Mouse (Mus musculus): ENCODE data around the gene Sstr5. TPM values are rescaled to one million over a fixed set of nuclear protein-coding genes. Genes with fewer than 3 reads are reported as not detected.

The Sstr5 gene
- total and polyA plus RNA-seq, 3 experiments, result 0.54 to 1.0 (median 0.97) TPM

GRCm38 (mm10) chr17:25474330-25475077 lies 22.6 kb downstream of the Sstr5 start:
- peak; percentile 61 for DNase-seq

DNA sequence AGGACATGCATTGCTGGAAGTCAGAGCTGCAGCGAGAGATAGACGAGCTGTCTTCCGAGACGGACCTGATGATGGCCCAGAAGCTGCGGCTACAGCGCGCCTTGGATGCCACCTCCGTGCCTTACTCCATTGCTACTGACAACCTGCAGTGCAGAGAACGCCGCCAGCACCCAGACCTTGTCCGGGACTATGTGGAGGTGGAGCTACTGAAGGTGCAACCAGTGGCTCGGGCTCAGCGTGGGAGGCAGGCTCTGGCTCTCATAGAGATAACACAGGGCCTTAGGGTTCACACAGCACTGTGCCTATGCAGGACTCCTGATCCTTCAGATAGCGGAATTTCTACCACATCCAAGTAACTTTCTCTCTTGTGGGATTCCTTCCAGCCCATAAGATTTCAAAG lies 25.0 kb downstream of the Sstr5 start:
- no peak for DNase-seq

GRCm38 (mm10) chr17:25471418-25471817 lies 25.7 kb downstream of the Sstr5 start:
- no peak for DNase-seq

DNA sequence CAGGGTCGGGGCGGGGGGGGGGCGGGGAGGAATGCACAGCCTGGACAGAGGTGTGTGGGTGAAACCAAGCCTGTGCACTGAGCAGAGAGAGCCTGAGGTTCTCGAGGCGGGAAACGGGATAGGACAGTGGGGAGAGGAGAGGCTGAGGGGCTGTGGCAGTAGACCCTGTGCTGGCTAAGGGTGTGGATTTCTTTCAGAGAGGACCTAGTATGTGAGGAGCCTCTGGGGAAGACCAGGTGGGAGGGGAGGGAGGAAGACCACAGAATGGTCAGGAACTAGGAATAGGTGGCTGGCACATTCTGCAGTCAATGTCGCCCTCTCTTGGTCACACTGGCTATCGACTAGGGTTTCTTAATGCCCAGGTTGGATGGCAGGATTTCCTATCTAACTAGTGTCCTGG lies 27.3 kb downstream of the Sstr5 start:
- DNase-seq, result peak; percentile 66

- peak; percentile 75 for DNase-seq
Observed at GRCm38 (mm10) chr17:25468301-25468700, 28.8 kb downstream of the Sstr5 start.

- peak; percentile 78 for DNase-seq
Observed at GRCm38 (mm10) chr17:25467781-25468180, 29.3 kb downstream of the Sstr5 start.

GRCm38 (mm10) chr17:25466257-25466656 lies 30.8 kb downstream of the Sstr5 start:
- no peak for DNase-seq

GRCm38 (mm10) chr17:25464091-25464490 lies 33.0 kb downstream of the Sstr5 start:
- no peak for DNase-seq

DNA sequence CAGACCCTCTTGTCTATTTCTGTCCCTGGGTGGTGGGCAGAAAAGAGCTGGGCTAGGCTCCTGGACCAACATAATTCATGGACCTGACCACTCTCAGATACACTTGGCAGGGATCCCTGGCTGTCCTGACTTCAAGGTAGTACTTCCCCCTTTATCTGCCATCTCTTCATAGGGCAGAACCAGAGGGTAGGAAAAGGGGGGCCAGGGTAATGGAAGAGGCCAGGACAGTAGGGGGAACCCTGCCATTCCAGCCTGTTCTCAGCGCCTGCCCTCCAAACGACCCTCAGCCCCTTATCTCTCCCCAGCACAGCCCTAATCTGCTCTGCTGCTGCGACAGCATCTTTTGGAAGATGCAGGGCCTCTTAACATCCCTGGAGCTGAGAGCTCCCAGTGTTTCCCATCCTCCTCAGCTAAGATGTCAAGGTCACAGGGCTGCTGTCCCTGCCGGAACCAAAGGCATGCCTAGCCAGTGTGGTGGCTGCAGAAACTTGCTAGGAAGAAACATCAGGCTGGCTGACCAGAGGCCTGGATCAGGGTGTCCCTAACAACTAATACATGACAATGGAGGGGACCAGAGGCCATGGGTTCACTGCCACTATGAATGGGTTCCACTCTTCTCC lies 33.7 kb downstream of the Sstr5 start:
- DNase-seq, result peak; percentile 56

- peak; percentile 54 for DNase-seq
Observed at GRCm38 (mm10) chr17:25462236-25462875, 34.7 kb downstream of the Sstr5 start.

- no peak for DNase-seq
Observed at GRCm38 (mm10) chr17:25456540-25456939, 40.5 kb downstream of the Sstr5 start.

DNA sequence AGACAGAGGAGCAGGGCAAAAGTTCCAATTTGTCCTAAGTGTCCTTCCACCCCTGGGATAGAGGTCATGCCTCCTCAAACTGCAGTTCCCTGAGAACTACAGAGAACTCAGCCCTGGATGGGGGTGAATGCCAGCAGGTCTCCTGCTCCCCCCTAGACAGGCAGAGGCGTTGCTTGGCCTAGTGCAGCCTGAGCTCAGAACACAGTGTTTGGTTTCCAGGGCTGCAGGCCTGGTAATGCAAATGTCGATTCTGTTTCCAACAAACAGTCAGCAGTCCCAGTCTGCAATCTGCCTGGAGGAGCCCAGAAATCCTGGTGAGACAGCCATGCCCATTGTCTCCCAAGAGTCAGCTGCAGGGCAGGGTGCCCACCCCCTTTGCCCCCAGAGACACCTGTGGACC lies 42.8 kb downstream of the Sstr5 start, which contains the start of gene Tekt4:
Gene Tekt4 (plus strand): TSS at position 344 of the 400 bp plus-strand sequence.
- no peak for DNase-seq

DNA sequence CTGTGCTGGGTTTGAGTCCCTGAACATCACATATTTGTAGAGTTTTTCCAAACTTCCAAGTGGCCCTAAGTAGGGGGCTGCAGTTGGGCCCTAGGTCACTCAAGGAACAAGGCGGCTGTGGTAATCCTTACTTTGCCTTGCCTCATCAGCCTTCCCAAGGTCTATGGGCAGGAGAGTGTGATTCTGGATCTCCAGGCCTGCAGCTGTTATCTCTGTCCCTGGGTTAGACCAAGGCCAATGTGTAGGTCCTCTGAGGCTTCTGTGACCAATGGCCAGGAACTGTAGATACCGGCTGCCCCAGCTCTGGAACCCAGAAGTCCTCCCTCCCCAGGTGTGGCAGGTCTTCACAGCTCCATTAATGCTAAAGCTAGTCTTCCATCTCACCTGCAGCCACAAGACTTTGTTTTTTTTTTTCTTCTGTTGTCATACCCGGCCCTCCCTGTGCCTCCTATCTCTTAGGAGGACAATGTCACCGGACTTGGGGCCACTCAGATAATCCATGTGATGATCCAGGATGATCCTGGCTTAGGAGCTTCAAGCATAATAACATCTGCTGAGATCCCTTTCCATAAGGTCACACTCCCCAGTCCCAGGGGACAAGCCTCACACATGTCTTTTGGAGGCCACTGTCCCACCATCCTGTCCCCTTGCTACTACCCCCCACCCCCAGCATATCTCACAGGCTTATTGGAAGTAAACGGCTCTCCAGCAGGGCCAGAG lies 44.7 kb downstream of the Sstr5 start:
- DNase-seq, result no peak

GRCm38 (mm10) chr17:25450329-25450728 lies 46.8 kb downstream of the Sstr5 start:
- peak; percentile 68 for DNase-seq

DNA sequence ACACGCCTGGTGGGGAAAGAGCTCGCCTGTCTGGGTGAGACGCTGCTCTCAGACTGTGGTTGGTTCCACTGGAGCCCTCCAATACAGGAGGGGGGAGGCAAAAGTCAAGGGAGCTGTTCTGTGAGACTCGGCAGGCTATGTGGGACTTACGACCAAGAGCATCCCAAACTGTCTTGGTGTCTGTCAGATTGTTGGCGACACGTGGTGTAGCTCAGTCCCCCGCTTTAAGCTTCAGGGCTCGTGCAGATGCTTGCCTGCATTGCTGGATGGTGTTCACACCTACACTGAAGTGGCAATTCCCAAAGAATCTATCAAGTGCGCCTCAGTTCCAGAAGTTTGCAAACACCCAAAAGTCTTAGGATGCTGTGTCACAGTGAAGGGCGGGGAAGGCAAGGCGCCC lies 49.2 kb downstream of the Sstr5 start:
- no peak for DNase-seq

DNA sequence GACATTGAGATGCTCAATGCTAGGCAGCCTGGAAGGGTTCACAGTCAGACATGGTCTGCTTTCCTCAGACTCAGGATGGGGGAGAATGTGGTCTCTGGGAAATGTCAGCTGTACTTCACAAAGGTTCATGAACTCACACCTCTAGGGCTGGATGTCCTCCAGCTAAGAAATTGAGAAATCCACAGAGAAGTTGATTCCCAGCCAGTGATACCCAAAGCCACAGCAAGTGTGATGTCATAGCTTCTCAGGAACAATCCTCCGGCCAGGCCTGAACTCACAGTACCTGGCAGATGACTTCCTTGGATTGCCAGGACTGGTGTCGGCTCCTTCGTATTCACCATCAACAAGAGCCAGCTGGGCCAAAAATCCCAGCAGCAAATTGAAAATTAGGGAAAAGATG lies 51.2 kb downstream of the Sstr5 start:
- DNase-seq, result no peak

- no peak for DNase-seq
Observed at GRCm38 (mm10) chr17:25445074-25445473, 52.0 kb downstream of the Sstr5 start.

DNA sequence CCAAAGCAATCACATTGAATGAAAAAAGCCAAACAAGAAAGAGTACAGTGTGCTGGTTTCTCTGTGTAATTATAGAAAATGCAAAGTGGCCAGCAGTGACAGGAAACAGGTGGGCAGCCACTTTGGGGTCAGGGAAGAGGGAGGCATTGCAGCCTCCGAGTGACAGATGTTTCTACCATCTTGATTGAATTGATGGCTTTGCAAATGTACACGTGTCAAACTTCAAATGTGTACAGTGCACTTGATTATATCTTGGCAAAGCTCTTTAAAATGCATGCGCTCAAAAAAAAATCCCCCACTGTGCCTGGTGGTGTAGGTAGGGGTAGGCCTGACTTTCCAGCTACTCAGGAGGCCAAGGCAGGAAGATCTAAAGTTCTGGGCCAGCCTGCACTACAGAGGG lies 54.2 kb downstream of the Sstr5 start:
- DNase-seq, result no peak

GRCm38 (mm10) chr17:25441417-25441816 lies 55.7 kb downstream of the Sstr5 start:
- DNase-seq, result no peak
